Mouse (Mus musculus): ENCODE data around the gene Crygn. TPM values are rescaled to one million over a fixed set of nuclear protein-coding genes. Genes with fewer than 3 reads are reported as not detected.
A peak's percentile ranks its signal among the peaks of the same experiment; 100 is the strongest.

Crygn gene
- polyA plus RNA-seq (2011; ENCODE audit: insufficient read depth, insufficient read length, low replicate concordance, missing spikeins) = 2.2 and 28.5 TPM in 2 replicates

DNA sequence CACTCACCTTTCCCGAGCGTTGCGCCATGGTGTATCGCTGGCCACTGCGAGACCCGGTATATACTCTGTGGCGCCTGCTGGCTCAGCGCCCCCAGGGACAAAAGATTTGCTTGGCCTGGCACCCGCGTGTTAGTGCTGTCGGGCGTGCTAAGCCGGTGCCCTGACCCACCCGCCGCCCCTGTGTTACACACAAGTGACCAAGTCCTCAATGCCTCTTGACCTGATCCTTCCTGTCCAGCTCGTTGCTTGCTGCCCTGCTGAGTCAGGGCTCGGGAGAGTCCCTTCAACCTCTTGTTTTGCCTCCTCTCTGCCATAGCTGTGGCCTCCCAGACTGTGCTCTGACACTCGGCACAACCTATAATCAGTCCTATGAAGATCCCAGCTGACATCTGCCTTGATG, at the start of gene Crygn:
Gene Crygn (minus strand): TSS at position 193 of the 400 bp plus-strand sequence.
- Histone ChIP-seq H3K27ac (ENCODE audit: control insufficient read depth, insufficient read depth, low read depth, low read length, poor library complexity) (no peak within 1 kb of the TSS), H3K4me3 (replicated peaks; ENCODE audit: control insufficient read depth, low read depth, low read length) (no peak within 1 kb of the TSS), H3K4me1 (ENCODE audit: control insufficient read depth, insufficient read depth, low read length) (no peaks in the 10 kb centered on the region)
- 77% methylated on average over 18 of the region's 18 CpGs for WGBS
- TF ChIP-seq POLR2A (IDR thresholded peaks at IDR 0.05; ENCODE audit: borderline replicate concordance, control insufficient read depth, low read depth, low read length) (no peak), CTCF (IDR thresholded peaks at IDR 0.05; ENCODE audit: control insufficient read depth, insufficient read depth, low read length) (no peak)

DNA sequence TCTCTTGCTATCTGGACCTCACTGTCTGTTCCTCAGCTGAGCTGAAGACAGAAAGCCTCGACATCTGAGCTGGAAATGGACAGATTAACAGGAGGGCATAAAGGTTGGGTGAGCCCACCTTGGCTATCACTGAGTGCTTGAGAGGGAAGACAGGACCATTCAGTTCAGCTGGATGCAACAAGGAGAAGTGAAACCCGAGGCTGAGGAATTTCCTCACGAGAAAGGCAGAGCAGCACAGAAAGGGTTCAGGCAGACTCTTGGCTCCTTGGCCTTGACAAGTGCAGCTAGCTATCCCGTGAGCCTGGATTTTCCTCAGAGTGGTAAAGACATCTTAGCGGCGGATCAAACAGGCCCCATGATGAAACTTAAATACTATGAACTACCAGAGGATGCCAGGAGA, 47.4 kb upstream of the Crygn start:
- no peak for TF ChIP-seq POLR2A (IDR thresholded peaks at IDR 0.05; ENCODE audit: borderline replicate concordance, control insufficient read depth, low read depth, low read length)
- no peak for TF ChIP-seq CTCF (IDR thresholded peaks at IDR 0.05; ENCODE audit: control insufficient read depth, insufficient read depth, low read length)
- no peak overlapping the region for H3K4me3 ChIP-seq (replicated peaks; ENCODE audit: control insufficient read depth, low read depth, low read length)
- H3K4me1 ChIP-seq (ENCODE audit: control insufficient read depth, insufficient read depth, low read length) = no peaks in the 10 kb centered on the region
- no peak overlapping the region for H3K27ac ChIP-seq (ENCODE audit: control insufficient read depth, insufficient read depth, low read depth, low read length, poor library complexity)
- WGBS = 75% methylated on average over 6 of the region's 6 CpGs

DNA sequence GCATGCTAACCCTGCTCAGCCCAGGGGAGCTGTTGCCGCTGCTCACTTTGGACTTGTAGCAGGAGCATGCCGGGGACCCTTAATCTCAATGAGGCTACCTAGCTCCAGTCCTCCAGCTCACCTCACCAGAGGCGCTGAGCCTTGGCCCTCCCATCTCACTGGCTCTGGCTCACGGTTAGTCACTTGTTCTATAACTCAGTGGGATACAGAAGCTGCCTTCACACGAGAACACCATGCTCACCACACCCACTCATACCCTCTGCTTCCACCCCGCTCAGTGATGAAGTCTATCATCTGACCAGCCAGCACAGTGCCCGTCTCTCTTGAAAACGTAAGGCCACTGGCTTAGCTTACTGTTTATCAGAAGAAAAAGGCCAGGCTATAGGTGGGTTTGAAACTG, 46.9 kb upstream of the Crygn start:
- TF ChIP-seq CTCF (IDR thresholded peaks at IDR 0.05; ENCODE audit: control insufficient read depth, insufficient read depth, low read length) (no peak), POLR2A (IDR thresholded peaks at IDR 0.05; ENCODE audit: borderline replicate concordance, control insufficient read depth, low read depth, low read length) (no peak)
- no peaks in the 10 kb centered on the region for H3K4me1 ChIP-seq (ENCODE audit: control insufficient read depth, insufficient read depth, low read length)
- 92% methylated on average over 8 of the region's 8 CpGs for WGBS
- H3K4me3 ChIP-seq (replicated peaks; ENCODE audit: control insufficient read depth, low read depth, low read length) = no peak overlapping the region
- no peak overlapping the region for H3K27ac ChIP-seq (ENCODE audit: control insufficient read depth, insufficient read depth, low read depth, low read length, poor library complexity)

DNA sequence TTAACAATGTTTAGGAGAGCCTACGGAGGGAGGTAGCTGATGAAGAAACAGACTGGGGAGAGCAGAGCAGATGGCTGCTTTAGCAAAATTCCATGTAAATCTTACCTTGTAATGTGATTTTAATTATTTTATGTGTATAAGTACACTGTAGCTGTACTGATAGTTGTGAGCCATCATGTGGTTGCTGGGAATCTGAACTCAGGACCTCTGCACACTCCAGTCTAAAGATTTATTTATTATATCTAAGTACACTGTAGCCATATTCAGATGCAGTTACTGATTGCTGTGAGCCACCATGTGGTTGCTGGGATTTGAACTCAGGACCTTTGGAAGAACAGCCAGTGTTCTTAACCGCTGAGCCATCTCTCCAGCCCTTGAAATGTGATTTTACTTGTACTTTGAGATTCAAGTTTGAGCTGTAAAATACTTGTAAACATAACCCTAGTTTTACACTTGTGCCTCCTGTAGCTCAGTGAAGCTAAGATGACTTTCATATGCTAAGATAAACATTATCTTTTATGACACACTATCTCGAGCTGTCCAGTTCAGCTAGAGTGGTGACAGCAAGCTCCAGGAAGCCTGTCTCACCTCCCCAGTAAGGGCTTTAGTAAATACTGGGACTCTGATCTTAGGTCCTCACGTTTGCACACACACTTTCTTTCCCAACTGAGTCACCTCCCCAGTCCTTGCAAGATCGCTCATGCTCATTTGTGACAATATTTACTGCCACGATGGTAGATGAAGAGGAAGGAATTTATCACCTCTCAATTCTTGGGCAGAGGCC, 44.2 kb upstream of the Crygn start:
- no peaks in the 10 kb centered on the region for H3K4me1 ChIP-seq (ENCODE audit: control insufficient read depth, insufficient read depth, low read length)
- 68% methylated on average over 6 of the region's 6 CpGs for WGBS
- TF ChIP-seq CTCF (IDR thresholded peaks at IDR 0.05; ENCODE audit: control insufficient read depth, insufficient read depth, low read length) (no peak), POLR2A (IDR thresholded peaks at IDR 0.05; ENCODE audit: borderline replicate concordance, control insufficient read depth, low read depth, low read length) (no peak)
- H3K27ac ChIP-seq (ENCODE audit: control insufficient read depth, insufficient read depth, low read depth, low read length, poor library complexity) = no peak overlapping the region
- no peak overlapping the region for H3K4me3 ChIP-seq (replicated peaks; ENCODE audit: control insufficient read depth, low read depth, low read length)

DNA sequence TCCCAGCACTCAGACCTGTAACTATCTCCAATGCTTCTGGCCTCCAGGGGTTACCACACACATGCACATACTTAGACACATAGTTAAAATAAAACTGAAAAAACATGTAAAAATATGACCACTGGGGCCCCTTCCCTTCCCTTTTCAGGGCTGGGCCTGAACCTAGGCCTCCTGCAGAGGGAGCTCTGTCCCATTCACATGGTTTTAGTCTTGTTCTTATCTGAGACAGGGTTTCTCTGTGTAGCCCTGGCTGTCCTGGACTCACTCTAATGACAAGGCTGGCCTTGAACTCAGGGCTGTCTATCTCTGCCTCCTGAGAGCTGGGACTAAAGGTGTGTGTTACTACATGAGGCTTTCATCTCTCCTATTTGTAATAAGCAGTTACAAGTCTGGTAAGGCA, 42.6 kb upstream of the Crygn start:
- H3K27ac ChIP-seq (ENCODE audit: control insufficient read depth, insufficient read depth, low read depth, low read length, poor library complexity) = no peak overlapping the region
- peak; percentile 43; the same call in 1 of the 2 replicates for TF ChIP-seq CTCF (IDR thresholded peaks at IDR 0.05; ENCODE audit: control insufficient read depth, insufficient read depth, low read length)
- no peak for TF ChIP-seq POLR2A (IDR thresholded peaks at IDR 0.05; ENCODE audit: borderline replicate concordance, control insufficient read depth, low read depth, low read length)

DNA sequence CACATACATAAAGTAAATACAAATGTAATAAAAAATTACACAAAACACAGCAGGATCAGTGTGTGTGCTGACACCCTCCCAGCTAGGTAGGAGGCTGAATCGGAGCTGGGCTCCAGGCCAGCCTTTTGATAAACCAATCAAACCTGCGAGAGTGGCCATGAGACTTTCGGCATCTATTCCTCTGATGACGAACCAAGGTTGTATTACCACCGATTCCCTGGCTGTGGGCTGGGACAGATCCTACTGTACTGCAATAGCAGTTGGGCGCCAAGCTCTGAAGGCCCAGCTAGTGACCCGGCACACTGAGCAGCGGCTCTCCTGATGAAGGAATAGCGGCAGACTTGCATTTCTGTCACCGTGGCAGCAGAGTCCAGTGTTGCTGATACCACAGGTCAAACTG, 40.8 kb upstream of the Crygn start:
- H3K4me1 ChIP-seq (ENCODE audit: control insufficient read depth, insufficient read depth, low read length) = no peaks in the 10 kb centered on the region
- H3K27ac ChIP-seq (ENCODE audit: control insufficient read depth, insufficient read depth, low read depth, low read length, poor library complexity) = no peak overlapping the region
- 91% methylated on average over 10 of the region's 10 CpGs for WGBS
- no peak overlapping the region for H3K4me3 ChIP-seq (replicated peaks; ENCODE audit: control insufficient read depth, low read depth, low read length)
- TF ChIP-seq POLR2A (IDR thresholded peaks at IDR 0.05; ENCODE audit: borderline replicate concordance, control insufficient read depth, low read depth, low read length) (no peak), CTCF (IDR thresholded peaks at IDR 0.05; ENCODE audit: control insufficient read depth, insufficient read depth, low read length) (no peak)

More for the DNA sequence above, 42.6 kb upstream of the Crygn start:
- no peaks in the 10 kb centered on the region for H3K4me1 ChIP-seq (ENCODE audit: control insufficient read depth, insufficient read depth, low read length)
- no peak overlapping the region for H3K4me3 ChIP-seq (replicated peaks; ENCODE audit: control insufficient read depth, low read depth, low read length)

DNA sequence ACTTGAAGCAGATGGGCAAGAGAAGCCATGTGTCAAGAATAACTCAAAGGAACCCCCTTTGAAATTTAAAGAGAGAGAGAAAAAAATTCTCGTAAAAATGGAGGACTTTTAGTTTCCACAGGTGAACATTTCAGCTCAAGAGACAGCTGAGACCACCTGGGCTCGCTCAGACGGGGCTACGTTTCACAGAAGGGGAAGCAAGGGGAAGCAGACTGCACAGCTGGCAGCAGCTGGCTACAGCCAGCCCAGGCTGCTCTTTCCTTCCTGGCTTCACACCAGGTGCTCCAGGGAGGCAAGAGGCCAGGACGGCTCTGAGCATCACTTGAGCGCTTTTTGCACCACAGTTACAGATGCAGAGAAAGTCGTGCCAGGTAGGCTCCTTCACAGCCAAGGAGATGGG, 40.0 kb upstream of the Crygn start:
- Histone ChIP-seq H3K27ac (ENCODE audit: control insufficient read depth, insufficient read depth, low read depth, low read length, poor library complexity) (no peak overlapping the region), H3K4me3 (replicated peaks; ENCODE audit: control insufficient read depth, low read depth, low read length) (no peak overlapping the region), H3K4me1 (ENCODE audit: control insufficient read depth, insufficient read depth, low read length) (no peaks in the 10 kb centered on the region)
- no peak for TF ChIP-seq CTCF (IDR thresholded peaks at IDR 0.05; ENCODE audit: control insufficient read depth, insufficient read depth, low read length)
- WGBS = 15% methylated on average over 7 of the region's 7 CpGs

DNA sequence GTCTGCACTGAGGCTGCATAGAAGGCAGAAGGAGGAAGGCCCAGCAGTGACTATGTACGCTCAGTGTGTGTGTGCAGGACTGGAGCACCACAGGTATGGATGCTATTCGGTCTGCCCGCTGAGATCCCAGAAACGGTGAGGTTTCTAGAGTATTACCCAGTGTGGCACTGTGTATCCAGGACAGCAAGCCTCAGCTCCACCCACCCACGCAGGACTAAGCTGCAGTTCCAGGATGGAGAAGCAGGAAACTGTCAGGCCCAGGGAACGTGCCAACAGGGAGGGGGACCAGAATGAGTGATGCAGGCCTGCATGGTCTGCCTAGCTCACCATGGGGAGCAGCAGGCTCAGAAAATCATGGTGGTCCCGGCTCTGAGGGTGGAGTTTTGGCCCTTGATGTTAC, 35.2 kb upstream of the Crygn start:
- H3K27ac ChIP-seq (ENCODE audit: control insufficient read depth, insufficient read depth, low read depth, low read length, poor library complexity) = no peak overlapping the region
- no peaks in the 10 kb centered on the region for H3K4me1 ChIP-seq (ENCODE audit: control insufficient read depth, insufficient read depth, low read length)
- WGBS = 72% methylated on average over 7 of the region's 7 CpGs
- TF ChIP-seq CTCF (IDR thresholded peaks at IDR 0.05; ENCODE audit: control insufficient read depth, insufficient read depth, low read length) = no peak
- no peak for TF ChIP-seq POLR2A (IDR thresholded peaks at IDR 0.05; ENCODE audit: borderline replicate concordance, control insufficient read depth, low read depth, low read length)
- no peak overlapping the region for H3K4me3 ChIP-seq (replicated peaks; ENCODE audit: control insufficient read depth, low read depth, low read length)

DNA sequence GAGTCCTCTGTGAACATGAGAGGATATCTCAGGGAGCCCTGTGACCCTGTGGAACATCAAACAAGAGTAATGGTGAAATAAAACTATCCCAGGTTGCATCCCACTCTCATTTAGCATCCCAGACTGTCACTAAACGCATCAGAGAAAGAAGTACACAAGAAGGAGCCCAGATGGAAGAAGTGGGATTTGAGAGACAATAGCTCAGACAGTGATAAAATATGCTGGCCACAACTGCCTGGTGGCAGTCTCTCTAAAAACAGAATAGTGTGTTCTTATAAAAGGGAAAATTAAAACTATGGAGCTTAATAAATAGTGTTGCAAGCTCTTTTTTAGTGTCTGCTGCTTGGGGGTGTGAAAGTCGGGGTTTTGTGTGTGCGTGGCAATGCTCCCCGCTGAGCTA, 25.1 kb upstream of the Crygn start:
- no peak overlapping the region for H3K4me3 ChIP-seq (replicated peaks; ENCODE audit: control insufficient read depth, low read depth, low read length)
- H3K4me1 ChIP-seq (ENCODE audit: control insufficient read depth, insufficient read depth, low read length) = no peaks in the 10 kb centered on the region
- 92% methylated on average over 4 of the region's 4 CpGs for WGBS
- TF ChIP-seq POLR2A (IDR thresholded peaks at IDR 0.05; ENCODE audit: borderline replicate concordance, control insufficient read depth, low read depth, low read length) = no peak
- no peak for TF ChIP-seq CTCF (IDR thresholded peaks at IDR 0.05; ENCODE audit: control insufficient read depth, insufficient read depth, low read length)
- H3K27ac ChIP-seq (ENCODE audit: control insufficient read depth, insufficient read depth, low read depth, low read length, poor library complexity) = no peak overlapping the region

Data from bone marrow, adult 2 months (tissue).